Mouse (Mus musculus) kidney, postnatal 25 days (tissue): ENCODE results near the gene Map3k7cl.

Source experiments
- DNase-seq, 2 experiments: peaks; one replicate each; pipeline ENCODE4 v3.0.0; 2021; ENCODE audit warnings: mixed read lengths in 2 of 2

Gene Map3k7cl

DNA sequence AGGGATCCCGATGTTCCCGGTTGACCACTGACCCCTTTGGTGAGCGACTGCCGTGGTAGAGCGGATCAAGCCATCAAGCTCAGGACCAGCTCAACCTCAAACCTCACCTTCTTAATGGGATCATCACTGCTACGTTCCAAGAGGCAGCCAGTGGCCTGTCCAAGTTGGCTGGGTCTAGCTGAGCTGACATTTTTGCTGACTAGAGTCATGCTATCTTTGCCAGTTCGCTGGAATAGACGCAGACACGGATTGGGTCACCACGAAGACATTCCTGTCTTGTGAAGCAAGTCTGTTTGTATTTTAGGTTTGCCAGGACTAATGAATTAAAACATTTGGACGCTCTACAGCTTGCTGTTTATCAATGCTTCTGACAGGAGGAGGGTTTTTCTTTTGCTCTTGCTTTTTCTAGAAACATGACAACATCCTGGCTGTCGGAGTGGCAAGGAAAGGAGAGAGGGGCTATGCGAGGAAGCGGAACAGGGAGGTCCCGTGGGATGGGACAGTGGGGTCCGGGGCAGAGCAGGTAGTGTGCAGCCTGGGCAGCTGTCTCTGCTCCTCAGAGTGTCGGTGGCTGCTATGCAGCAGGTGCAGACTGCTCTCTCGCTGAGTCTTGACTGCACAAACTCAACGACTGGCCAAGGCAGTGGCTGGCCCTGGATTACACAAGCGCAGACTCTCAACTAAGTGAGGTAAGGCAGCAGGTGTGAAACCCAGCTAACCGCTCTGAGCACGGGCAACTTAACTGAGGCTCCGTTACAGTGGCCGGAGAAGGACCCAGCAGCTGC is at the start of gene Map3k7cl:
TSS of gene Map3k7cl (plus strand) at position 424 of the 785 bp plus-strand sequence.
- peak; percentile 50 to 83 for DNase-seq

DNA sequence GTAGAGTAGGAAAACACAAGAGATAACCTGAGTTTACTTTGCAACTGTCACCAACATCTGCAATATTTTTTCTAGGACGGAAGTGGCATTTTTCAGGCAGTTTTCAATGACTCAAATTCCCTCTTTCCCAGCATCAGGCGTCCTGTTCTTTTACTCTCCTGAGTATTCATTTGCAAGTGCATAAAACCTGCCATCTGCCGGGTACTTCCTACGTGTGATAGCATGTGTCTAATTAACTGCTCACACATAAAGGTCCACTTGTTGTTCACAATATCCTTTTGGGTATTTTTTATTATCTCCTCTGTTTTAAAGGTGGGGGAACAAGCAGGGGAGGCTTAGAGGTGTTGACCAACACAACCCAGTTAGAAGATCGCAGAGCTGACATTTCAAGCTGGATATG is 41.4 kb upstream of the Map3k7cl start:
- DNase-seq = no peak

DNA sequence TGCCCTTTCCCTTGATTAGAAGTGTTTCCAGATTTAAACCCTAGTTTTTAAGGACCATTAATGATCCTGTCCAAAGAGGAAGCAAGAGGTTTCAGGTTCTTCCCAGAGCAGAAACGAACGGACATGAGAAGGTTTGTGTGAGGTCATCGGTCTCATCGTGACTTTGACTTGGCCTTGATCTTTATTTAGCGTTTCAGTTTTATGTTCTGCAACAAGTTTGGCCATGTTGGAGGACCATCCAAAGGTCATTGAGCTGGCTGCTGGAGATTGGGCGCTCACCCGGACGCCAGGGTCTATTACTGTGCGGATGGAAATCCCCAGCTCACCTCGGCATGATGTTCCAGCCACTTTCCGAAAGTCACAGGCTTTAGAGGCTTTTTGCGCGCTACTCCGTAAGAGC is 40.8 kb upstream of the Map3k7cl start:
- DNase-seq = no peak

DNA sequence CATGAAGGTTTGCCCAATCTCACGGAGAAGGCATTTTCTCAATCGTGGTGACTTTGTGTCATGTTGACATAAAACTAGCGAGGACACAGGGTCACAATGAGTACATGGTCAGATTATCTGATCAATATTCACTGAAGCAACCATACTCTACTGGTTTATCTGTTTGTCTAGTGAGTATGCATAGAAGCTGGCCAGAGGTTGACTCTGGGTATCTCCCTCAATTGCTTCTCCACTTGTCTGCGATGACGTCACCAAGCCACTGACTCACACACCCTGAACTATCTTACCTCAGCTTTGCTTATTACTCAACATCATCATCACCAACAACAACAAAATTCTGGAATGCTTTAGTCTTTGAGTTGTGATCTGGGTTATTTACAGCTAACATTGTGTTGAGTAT is 28.9 kb upstream of the Map3k7cl start:
- DNase-seq = no peak

DNA sequence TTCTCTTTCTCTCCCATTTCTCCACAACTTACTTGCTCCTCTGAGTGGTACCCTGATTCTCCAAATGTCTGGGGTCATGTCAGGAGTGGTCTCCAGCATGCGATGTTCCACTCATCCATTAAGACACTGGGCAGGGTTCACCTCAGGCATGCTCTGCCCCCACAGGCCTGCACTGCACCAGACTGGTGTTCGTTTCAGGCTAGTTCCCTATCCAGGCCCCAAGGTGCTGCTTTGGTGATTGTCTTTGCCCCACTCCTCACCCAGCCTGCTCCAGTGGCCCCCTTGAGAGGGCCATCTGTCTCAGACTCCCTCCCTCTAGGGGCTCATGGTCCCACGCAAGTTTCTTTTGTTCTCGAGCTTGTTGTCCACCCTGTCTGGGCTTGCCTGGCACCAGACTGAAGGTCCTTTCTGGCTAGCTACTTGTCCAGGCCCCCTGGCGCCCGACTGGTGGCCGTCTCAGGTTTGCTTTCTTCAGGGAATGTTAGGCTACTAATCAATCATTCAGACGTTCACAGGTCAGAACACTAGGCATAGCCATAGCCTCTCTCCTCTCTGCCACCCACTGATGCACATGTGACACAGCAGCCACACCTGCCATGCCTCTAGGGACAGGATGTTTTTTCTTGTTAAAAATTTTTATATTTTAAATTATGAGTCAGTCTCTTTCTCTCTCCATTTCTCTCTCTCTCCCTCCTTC is 25.4 kb upstream of the Map3k7cl start:
- no peak for DNase-seq

DNA sequence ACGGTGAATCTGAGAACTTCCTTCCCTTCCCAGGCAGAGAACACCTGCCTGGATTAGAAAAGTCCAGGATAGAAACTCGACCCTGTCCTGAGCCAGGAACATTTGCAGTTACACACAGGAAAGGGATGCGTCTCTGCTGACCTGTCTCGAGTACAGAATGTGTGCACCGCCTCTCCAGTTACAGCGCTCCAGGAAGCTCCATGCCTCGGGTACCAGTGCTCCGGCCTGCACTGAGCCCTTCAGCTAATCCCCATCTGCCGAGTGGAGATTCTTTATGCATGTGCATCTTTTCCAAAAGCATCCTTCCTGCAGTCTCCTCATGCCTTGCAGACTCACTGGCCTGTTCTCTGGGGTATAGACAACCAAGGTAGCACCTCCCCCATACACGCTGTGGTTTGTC is 24.4 kb upstream of the Map3k7cl start:
- DNase-seq = no peak

DNA sequence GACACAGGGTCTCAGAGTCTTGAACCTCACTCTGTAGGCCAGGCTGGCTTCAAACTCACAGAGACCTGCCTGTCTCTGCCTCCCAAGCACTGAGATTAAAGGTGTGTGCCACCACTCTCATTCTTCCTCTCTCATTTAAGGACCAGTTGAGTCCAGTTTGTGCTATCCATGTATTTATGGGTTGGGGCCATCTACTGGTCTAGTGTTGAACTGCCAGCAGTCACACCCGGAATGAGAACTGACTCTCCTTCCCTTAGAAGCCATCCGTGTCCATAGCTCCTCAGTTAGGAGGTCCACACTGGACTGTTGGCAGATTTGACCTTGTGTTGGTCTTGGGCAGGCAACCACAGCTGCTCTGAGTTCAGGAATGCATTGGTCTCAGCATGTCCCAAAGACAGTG is 4.8 kb upstream of the Map3k7cl start:
- DNase-seq = peak in 1 of 2 experiments; percentile 16

DNA sequence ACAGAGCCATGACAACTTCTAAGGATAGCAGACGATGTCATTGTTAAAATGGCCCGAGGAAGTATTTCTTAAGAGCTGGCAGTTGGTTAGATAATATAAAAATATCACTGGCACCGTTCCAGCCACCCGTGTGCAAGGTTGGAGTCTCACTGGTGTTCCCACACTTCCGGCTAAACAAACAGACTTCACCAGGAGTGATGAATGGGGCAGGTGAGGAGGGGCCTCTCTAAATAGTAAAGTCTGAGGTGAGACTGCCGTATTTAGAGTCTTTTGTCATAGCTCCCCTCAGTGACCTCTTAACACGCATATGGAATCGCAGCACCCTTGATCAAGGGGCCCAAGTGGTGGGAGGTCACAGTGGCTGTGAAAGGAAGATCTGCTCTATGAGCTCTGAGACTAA is 3.2 kb downstream of the Map3k7cl start:
- DNase-seq = no peak

DNA sequence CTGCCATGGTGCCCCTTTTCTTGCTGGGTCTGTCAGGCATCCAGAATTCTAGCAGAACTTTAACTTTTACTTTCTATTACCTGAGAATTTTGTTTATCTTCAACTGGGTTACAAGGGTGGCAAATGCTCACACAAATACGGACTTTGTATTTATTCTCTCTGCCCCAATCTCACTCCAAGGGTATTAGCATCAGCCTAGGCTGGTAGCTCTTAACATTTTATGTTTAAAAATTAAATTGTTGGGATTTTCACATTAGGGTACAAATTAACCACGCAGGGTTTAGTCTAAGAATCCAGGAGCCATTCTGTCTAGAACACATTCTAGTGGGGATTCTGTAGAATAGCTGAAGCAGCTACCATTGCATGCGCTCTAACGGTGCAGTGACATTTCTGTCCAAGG is 8.4 kb downstream of the Map3k7cl start:
- DNase-seq = no peak

DNA sequence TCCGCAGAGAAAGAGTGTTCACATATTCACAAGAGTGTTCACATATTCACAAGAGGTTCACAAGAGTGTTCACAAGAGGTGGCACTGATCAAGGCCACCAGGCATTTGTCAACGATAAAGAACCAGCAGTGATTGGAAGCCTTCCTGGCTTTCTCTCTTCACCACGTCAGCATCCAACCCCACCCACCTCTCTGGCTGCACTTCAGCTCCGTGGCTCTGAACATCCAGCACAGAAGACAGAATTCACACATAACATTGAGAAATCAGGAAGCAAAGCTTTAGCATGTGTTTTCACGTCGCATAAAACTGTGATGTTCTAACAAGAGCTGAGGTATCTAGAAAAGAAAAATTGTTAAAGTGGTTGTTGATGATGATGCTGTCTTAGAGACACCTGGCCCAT is 10.4 kb downstream of the Map3k7cl start:
- DNase-seq = no peak

DNA sequence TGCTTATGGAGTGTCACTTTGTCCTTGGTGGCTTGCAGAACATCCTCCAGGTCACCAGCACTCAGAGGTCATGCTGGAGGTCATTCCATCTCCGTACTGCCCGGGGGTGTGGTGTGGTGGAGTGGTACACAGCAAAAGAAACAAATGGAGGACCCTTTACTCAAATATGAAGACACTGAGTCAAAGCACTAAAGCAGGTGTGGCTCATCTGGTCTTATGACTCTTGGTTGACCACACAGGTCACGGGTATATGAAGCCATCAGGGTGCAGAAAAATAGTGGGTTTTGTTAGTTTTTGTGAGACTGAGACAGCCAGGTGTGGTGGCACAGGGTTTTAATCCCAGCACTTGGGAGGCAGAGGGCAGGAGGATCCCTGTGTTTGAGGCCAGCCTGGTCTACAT is 11.4 kb downstream of the Map3k7cl start:
- no peak for DNase-seq

DNA sequence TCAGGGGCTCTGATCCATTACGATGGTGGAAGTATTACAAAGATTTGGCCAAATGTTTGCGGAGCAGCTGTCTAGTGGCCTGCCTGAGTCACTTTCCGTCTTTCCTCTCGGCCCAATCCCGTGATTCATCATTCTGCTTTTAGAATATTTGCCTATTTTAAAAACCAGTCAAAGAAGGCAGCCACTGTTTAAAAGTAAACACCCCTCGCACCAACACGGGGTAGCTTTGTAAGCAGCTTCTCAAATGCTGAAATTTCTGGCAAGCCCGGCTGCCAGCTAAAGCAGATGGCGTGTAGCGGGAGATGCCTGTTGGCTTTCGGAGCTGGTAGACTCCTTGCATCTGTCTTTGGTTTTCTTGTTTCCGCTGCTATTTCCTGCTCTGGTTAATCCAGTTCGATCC is 14.4 kb downstream of the Map3k7cl start:
- no peak for DNase-seq

DNA sequence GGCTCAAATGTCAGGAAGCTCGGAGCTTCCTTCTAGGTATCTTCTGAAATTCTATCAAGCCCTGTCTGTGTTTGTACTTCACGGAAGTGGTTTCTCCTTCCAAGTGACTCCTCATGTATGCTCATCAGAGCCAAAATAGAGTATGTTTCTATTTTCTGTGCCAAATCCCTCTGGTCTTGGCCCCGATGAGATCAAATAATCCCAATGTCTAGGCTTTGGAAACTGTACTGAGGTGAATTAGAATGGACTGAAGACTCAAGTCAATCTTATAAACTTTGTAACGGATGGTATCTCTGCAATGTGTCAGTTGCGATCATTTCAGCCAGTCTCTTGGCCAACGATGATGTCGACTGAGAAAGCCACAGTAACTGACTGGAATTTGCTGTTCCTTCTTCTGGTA is 15.1 kb downstream of the Map3k7cl start:
- DNase-seq = no peak

DNA sequence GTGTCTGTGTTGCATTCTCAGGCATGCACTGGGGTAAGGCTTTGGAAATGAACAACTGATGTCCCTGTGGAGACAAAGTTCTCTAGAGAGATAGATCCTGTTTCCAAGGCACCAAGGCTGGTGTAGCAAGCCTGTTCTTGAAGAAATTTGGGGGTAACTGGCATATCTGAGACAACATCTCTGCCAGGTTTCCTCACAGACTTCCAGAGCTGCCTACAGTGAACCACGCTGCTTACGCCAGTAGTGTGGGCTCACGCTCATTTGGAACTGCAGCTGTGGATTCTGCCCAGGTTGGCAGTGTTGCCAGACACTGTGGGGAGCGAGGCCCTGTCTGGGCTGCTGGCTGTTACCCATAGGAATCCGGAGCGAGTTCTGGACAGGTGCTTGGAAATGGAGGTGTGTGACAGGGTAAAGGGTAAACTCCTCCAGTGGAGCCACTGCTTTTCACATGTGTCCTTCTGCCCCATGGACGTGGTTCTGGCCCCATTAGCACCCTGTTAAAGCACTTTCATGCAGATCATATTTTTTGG is 16.5 kb downstream of the Map3k7cl start:
- peak in 1 of 2 experiments; percentile 60 for DNase-seq

DNA sequence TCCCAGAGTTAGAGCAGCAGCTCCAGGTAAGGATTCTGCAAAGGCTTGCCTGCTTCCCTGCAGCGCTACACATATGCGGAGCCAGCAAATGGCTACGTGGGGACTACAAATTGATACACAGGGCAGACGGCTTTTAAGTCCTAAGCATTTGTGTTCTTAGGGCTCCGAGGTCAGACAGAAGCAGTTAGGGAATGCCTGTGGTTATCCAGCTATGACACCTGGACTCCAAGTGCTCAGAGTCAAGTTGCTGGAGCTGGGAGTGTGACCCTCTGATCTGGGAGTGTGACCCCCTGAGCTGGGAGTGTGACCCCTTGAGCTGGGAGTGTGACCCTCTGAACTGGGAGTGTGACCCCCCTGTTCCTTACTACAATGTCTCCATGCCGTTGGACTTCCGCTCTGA is 17.2 kb downstream of the Map3k7cl start:
- no peak for DNase-seq

DNA sequence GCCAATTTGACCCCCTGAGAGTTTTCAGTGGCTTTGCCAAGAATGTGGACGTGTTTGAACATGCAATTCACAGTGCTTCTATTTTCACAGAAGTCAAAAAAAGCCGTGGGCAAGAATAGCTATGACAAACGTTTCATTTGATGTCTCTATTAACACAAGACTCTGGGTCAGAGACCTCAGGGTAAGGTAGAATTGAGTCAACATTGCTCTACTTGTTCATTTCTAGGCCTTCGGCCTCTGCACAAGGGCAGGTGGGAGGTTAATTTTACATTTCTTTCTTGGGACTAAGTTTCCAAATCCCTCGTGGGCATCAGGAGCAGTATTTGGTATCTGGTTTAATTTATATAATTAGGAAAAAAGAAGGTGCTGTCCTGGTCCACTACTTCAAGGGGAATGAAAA is 20.3 kb downstream of the Map3k7cl start:
- DNase-seq = no peak

DNA sequence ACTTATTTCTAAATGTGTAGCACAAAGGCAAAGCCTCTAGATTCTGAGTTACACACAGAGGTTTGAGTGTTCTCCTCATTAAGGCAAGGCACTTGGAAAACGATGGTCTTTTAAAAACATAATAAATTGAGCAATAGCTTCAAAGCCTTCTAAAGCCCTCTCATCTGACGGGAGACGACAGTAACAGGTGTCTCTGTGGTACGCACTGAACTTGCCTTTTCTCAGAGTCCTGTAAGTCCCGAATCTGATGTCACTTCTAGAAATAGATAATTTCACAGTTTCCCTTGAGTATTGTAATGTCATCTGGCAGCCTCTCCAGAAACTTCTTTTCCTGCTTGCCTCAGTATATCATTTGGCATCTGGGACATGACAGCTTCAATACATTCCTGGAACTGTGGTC is 21.0 kb downstream of the Map3k7cl start:
- no peak for DNase-seq

DNA sequence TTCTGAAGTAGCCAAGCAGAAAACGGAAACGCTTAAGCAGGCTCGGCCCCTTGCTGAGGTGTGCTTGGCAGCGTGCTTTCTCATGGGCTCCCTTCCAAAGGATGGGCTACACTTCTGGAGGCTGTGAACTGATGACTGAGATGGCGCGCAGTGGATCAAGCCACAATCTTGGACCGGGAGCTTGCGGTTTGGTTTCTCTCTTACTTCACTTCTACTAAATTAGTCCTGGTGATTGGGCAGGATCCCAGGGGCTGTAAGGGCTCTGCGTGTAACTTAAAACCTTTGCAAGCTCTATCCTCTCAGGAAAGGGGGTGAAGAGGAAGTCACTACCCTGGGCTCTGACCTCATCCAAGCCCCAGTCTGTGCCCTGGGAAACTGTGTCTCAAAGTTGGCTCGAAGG is 22.5 kb downstream of the Map3k7cl start:
- peak; percentile 58 to 69 for DNase-seq

DNA sequence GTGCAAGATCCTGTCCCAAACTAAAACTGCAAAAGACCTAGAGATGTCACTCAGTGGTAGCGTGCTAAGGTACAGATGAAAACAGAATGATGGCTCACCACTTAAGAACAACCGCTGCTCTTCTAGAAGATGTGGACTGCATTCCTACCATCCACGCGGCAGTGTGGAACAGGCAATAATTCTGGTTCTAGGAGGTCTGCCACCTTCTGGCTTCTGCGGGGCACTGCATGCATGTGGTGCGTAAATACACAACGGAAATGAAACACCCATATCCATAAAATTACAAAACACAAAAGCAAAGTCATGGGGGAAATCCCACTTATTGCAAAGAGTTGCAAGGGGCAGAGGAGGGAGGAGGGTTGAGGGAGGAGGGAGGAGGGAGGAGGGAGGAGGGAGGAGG is 25.8 kb downstream of the Map3k7cl start:
- no peak for DNase-seq

DNA sequence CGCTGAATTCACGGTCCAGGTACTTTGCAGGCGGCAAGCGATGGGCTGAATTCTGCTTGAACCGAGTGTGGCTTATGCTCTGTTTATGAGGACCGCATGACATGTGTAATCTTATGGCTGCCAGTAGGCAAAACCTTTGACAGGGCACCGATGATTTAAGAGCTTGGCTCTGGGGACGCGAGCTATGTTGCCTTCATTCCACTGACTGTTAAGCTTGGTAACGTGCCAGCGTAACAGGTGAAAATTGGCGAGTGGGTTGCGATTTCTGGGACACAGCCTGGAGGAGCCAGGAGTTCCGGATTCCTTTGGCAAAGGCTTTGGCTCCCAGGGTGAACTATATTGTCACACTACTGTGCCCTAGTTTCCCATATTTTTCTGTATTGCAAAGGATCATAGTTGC is 26.3 kb downstream of the Map3k7cl start:
- DNase-seq = no peak

DNA sequence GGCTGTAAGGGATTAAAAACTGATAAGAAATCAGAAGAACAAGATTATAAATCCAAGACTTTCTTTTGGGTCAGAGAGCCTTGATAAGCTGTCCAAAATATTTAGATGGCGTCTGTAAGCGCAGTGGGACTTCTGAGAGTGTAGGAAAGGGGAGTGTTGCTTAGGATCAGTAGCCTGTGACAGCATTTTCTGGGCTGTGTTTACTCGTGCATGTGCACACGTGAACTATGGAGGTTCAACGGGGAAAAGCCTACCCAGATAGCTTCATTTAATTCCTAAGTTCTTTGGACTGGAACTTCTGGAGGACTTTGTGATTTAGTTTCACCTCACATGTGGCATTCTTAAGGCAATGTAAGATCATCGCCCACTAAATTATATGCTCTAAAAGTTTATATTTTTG is 29.6 kb downstream of the Map3k7cl start:
- DNase-seq = no peak

DNA sequence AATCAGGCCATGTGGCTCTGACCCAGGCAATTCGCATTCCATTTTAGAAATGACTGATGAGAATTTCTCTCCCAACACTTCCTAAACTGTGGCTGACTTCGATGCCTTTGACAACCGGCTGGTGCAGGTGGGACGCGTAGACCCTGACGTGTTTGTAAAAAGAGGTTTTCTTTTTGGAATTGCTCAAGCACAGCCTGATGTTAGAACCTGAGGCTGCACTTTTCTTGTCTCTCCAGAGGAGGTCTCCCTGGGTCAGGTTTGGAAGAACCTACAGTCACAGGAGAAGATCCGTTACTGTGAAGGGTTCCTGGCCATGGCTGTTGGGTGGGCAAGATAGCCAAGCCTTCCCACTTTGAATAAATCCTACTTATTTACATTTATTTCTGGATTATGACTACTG is 31.5 kb downstream of the Map3k7cl start:
- no peak for DNase-seq

DNA sequence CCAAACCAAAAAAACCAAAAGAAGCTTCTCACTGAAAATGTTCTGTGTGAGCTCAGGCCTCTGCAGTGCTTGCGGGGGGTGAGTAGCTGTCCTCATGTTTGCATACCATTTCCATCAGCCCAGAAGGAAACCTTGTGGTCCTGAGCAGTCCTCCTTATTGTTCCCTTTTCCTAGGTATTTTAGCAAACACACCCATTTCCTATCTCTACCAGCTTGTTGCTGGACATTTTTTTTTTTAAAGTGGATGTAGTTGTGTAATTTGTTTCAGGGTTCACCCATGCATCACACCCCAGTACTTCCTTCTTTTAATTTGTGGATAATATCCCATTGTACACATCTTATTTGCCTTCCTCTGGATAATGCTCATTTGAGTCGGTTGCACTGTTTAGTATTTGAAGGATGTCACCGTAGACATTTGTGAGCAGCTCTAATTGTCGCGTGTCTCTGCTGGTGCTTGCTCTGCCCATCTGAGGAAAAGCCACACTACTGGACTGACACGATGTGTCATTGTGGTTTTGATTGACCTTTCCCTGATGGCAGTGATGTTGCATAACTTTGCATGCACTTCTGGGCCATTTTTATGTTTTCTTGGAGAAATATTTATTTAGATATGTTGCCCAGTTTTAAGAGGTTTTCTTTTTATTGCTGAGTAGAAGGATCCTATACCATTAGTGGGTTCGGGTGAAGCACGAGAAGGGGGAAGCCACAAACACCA is 32.6 kb downstream of the Map3k7cl start:
- no peak for DNase-seq

DNA sequence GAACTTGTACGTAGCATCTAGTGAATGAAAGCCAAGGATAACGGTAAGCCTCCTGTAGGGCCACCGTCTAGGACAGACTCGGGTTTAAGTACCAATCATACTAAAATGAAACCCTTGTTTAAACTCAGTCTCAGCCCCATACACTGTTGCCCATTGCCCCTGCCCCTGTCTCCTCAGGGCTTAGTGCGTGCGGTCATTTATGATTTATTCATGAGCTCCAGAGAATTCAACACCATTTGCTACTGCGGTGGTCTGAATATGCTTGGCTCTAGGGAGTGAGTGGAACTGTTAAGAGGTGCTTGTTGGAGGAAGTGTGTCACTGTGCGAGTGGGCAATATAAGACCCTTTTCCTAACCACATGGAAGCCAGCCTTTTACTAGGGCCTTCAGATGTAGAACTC is 34.7 kb downstream of the Map3k7cl start:
- no peak for DNase-seq
